In genomic region chr11:53071602-53072001, GRCm38 (mm10) we compare ENCODE assay signal across 28 mouse cellular contexts.
"Had no signal": no experiment of that assay in that cellular context is flagged by ENCODE, and none has a peak within 500 bp of the region (broad histone marks: within the 10 kb centered on the region; RNA-seq: fewer than 3 reads in every experiment).

No protein-coding gene starts in this region.

- ATAC-seq: forebrain, embryonic 13.5 days; forebrain, embryonic 14.5 days; forebrain, embryonic 15.5 days; forebrain, embryonic 16.5 days; forebrain, postnatal 0 days had no signal

- H3K27me3 ChIP-seq: embryonic facial prominence, embryonic 12.5 days; embryonic facial prominence, embryonic 13.5 days; embryonic facial prominence, embryonic 15.5 days had no signal

- H3K36me3 ChIP-seq: embryonic facial prominence, embryonic 10.5 days; embryonic facial prominence, embryonic 12.5 days; embryonic facial prominence, embryonic 13.5 days; embryonic facial prominence, embryonic 15.5 days; forebrain, embryonic 10.5 days; forebrain, embryonic 12.5 days; forebrain, embryonic 15.5 days had no signal

- H3K4me1 ChIP-seq: embryonic facial prominence, embryonic 12.5 days had no signal

- H3K4me2 ChIP-seq: embryonic facial prominence, embryonic 12.5 days; embryonic facial prominence, embryonic 13.5 days; embryonic facial prominence, embryonic 15.5 days; forebrain, embryonic 12.5 days; forebrain, embryonic 13.5 days; forebrain, embryonic 15.5 days had no signal

- DNase-seq: cerebellum, adult 2 months; cerebellum, adult 8-10 months; cerebellum, adult 9-10 months; cerebellum, adult 9-11 months; cerebellum, postnatal 14 days; cerebellum, postnatal 25 days; cerebellum, postnatal 36 days; embryo, embryonic 11 days; forebrain, postnatal 0 days; gastrocnemius, adult 2 months; gastrocnemius, postnatal 10 days; gastrocnemius, postnatal 14 days; gastrocnemius, postnatal 25 days; gastrocnemius, postnatal 36 days; heart, adult 11 months; heart, adult 18-20 months; heart, adult 2 months had no signal

- H3K9me3 ChIP-seq: embryonic facial prominence, embryonic 10.5 days; embryonic facial prominence, embryonic 12.5 days; embryonic facial prominence, embryonic 13.5 days; embryonic facial prominence, embryonic 15.5 days; forebrain, embryonic 10.5 days; forebrain, embryonic 13.5 days; forebrain, embryonic 15.5 days had no signal

- H3K9ac ChIP-seq: embryonic facial prominence, embryonic 12.5 days; embryonic facial prominence, embryonic 13.5 days; embryonic facial prominence, embryonic 15.5 days; forebrain, embryonic 12.5 days; forebrain, embryonic 13.5 days; forebrain, embryonic 15.5 days; forebrain, postnatal 0 days had no signal

- H3K27ac ChIP-seq: embryonic facial prominence, embryonic 10.5 days; embryonic facial prominence, embryonic 12.5 days; embryonic facial prominence, embryonic 13.5 days; embryonic facial prominence, embryonic 15.5 days; forebrain, embryonic 10.5 days; forebrain, embryonic 12.5 days; forebrain, embryonic 13.5 days; forebrain, embryonic 15.5 days; gastrocnemius, adult 2 months; heart, adult 2 months had no signal

- H3K4me3 ChIP-seq: embryonic facial prominence, embryonic 10.5 days; embryonic facial prominence, embryonic 12.5 days; embryonic facial prominence, embryonic 13.5 days; embryonic facial prominence, embryonic 15.5 days; erythroblast, embryonic 14.5 days; forebrain, embryonic 10.5 days; forebrain, embryonic 12.5 days; forebrain, embryonic 13.5 days; forebrain, embryonic 15.5 days; gastrocnemius, adult 2 months; heart, adult 2 months had no signal
